Mouse (Mus musculus) forebrain, embryonic 16.5 days (tissue): ENCODE results near the gene Strn4. TPM values are rescaled to one million over a fixed set of nuclear protein-coding genes. Genes with fewer than 3 reads are reported as not detected.

Experiments
- ATAC-seq: fragments of 200-750 bp; cut with Nextera tagmentation; 2 replicates; pipeline ENCODE4 v1.8.0; 2017; ENCODE audit warnings: mild to moderate bottlenecking, moderate library complexity
- H3K27ac ChIP-seq: fragments of 300-500 bp; sonication (generic); 2 replicates; pipeline ENCODE4 v1.5.1; 2014; ENCODE audit warnings: low read length, control low read depth
- H3K27me3 ChIP-seq: fragments of 300-500 bp; sonication (generic); replicated peaks from 2 replicates; pipeline ENCODE4 v1.6.1; 2014; ENCODE audit warnings: low read length; ENCODE audit not compliant: control insufficient read depth, insufficient read depth
- H3K36me3 ChIP-seq: fragments of 300-500 bp; sonication (generic); 2 replicates; pipeline ENCODE4 v1.6.1; 2014; ENCODE audit not compliant: control insufficient read depth, insufficient read depth
- H3K4me1 ChIP-seq: fragments of 300-500 bp; sonication (generic); replicated peaks from 2 replicates; pipeline ENCODE4 v1.6.1; 2014; ENCODE audit warnings: low read length; ENCODE audit not compliant: control insufficient read depth, insufficient read depth
- H3K4me2 ChIP-seq: fragments of 300-500 bp; sonication (generic); 2 replicates; pipeline ENCODE4 v1.6.1; 2014; ENCODE audit warnings: mild to moderate bottlenecking, low read length, control low read depth
- H3K4me3 ChIP-seq: fragments of 300-500 bp; sonication (generic); replicated peaks from 2 replicates; pipeline ENCODE4 v1.5.1; 2014; ENCODE audit warnings: mild to moderate bottlenecking, low read length, control low read depth
- H3K9ac ChIP-seq: fragments of 300-500 bp; sonication (generic); replicated peaks from 2 replicates; pipeline ENCODE4 v1.6.1; 2014; ENCODE audit warnings: low read depth, low read length, control low read depth
- H3K9me3 ChIP-seq: fragments of 300-500 bp; sonication (generic); 2 replicates; pipeline ENCODE4 v1.6.1; 2016; ENCODE audit warnings: low read length; ENCODE audit not compliant: control insufficient read depth
- WGBS: fragments of 180-500 bp; shearing (Covaris S2); extraction: QIAGEN DNeasy Blood & Tissue Kit; methylation state at CpG from one replicate; pipeline ENCODE4 v1.1.7; 2014; 5-methylcytosine and 5-hydroxymethylcytosine counted together
- polyA plus RNA-seq: library from polyadenylated mRNA; unstranded; fragments of >200 nt; fragmentation: Nextera tagmentation; extraction: Ambion mirVana; gene quantifications from 2 replicates; pipeline ENCODE4 v1.2.1, GENCODE M21; 2015

Strn4 gene
- polyA plus RNA-seq = 189 and 204 TPM in 2 replicates

DNA sequence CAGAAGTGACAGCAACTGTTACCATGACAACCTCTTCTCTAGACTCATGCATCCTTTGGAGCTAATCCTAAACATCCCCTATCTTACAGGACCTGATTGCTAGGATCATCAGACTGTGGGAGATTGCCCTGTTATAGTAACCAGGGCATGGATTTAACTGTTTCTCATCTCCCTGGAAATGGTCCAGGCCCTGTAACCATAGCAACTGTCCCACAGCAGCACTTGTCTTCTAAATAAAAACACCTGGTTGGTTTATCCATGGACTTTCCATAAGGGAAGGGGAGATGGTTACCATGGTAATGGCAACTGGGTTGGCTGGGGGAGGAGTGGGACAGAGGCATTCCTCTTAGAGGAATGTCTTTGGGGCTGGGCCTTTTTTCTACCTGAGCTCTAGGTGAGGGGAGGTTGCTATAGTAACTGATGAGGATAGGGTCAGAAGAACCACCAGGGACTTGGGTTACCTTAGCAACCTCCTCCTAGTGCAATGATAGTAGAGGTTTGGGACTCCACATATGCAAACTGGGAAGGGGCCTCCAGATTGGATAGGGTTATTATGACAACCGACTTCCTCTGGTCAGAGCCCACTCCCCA lies at the start of gene Strn4:
Gene Strn4, plus strand, starts transcription at position 539 of the 591 bp plus-strand sequence.
- no peaks in the 10 kb centered on the region for H3K9me3 ChIP-seq
- ATAC-seq = peak; percentile 45

DNA sequence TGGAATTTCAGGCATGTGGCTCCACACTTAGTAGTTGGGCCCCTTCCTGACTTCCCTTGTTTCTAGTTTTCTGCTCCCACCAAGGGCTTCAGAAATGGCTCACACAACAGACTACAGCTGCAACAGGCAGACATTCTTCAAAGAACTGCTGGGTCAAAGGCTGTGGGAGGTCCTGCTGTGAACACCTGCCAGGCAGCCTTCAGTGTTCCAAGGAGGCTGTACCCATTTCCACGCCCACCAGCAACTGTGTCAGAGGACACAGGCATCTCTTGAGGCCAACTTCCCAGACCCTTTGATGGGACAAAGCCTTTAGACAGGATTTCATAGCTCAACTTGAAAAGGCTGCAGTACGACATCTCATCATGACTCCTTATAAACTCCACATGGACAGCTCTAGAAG lies 49.2 kb upstream of the Strn4 start:
- Histone ChIP-seq H3K27me3 (no peaks in the 10 kb centered on the region), H3K4me1 (no peaks in the 10 kb centered on the region), H3K9ac (no peak overlapping the region), H3K27ac (no peak overlapping the region), H3K4me3 (no peak overlapping the region), H3K9me3 (0 out of 2 replicates have a peak, but pooled peaks cover 2% of the 10 kb centered on the region), H3K36me3 (no peaks in the 10 kb centered on the region), H3K4me2 (no peak overlapping the region)
- 24% methylated on average over 2 of the region's 2 CpGs for WGBS
- ATAC-seq = no peak

More for the DNA sequence above, at the start of gene Strn4:
- H3K4me3 ChIP-seq = peak within 1 kb of the TSS; percentile 68
- peak within 1 kb of the TSS; percentile 99 for H3K9ac ChIP-seq
- H3K36me3 ChIP-seq = no peaks in the 10 kb centered on the region
- H3K4me2 ChIP-seq = peak within 1 kb of the TSS; percentile 93
- H3K4me1 ChIP-seq = peaks cover 54% of the 10 kb centered on the region
- peaks cover 6% of the 10 kb centered on the region; the same call in 1 of the 2 replicates for H3K27me3 ChIP-seq
- WGBS = 0% methylated on average over 1 of the region's 1 CpGs
- H3K27ac ChIP-seq = peak within 1 kb of the TSS; percentile 97

DNA sequence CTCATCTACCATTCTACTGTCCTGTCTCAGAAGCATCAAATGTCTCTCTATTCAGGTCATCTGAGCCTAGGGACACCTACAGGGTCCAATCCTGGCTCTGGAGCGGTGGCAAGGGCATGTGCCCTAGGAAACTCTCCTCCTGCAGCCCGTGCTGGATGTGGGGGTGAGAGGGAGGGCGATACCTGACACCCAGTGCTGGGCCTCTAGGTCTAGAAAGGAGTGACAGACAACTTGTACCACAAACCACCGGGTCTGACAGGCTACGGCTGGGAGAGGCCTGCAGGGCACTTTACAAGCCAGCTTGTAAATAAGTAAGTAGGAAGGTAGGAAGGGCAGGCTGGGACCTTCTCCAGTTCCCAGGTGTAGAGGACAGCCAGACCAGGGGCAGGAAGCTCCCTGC lies 39.8 kb upstream of the Strn4 start:
- no peaks in the 10 kb centered on the region for H3K9me3 ChIP-seq
- 60% methylated on average over 5 of the region's 5 CpGs for WGBS
- no peak overlapping the region for H3K4me2 ChIP-seq
- ATAC-seq = no peak
- H3K27ac ChIP-seq = no peak overlapping the region
- peaks cover under 1% of the 10 kb centered on the region; the same call in 1 of the 2 replicates for H3K4me1 ChIP-seq
- H3K4me3 ChIP-seq = no peak overlapping the region
- no peaks in the 10 kb centered on the region for H3K27me3 ChIP-seq
- H3K9ac ChIP-seq = no peak overlapping the region
- H3K36me3 ChIP-seq = no peaks in the 10 kb centered on the region

DNA sequence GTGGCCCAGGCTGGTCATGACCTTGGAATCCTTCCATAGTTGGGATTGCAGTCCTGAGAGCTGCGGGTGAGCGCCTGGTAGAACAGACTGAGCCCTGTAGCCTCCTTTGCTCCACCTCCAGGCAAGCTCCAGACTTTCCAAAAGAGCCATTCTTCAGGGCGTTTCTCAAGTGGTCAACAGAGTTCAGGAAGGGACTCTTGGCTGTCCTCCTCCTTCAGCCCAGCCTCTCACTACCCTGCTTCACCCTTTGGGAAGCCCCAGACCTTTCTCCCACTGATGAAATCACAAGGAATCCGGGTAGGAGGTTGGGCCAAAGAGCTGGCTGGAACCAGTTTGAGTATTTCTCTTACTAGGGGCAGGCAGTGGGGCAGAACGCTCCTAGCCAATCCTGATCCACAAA lies 35.6 kb upstream of the Strn4 start:
- no peak for ATAC-seq
- Histone ChIP-seq H3K4me1 (peaks cover 25% of the 10 kb centered on the region), H3K9ac (no peak overlapping the region), H3K9me3 (no peaks in the 10 kb centered on the region), H3K36me3 (no peaks in the 10 kb centered on the region), H3K27me3 (no peaks in the 10 kb centered on the region), H3K4me2 (no peak overlapping the region), H3K27ac (no peak overlapping the region), H3K4me3 (no peak overlapping the region)
- WGBS = 76% methylated on average over 5 of the region's 5 CpGs

DNA sequence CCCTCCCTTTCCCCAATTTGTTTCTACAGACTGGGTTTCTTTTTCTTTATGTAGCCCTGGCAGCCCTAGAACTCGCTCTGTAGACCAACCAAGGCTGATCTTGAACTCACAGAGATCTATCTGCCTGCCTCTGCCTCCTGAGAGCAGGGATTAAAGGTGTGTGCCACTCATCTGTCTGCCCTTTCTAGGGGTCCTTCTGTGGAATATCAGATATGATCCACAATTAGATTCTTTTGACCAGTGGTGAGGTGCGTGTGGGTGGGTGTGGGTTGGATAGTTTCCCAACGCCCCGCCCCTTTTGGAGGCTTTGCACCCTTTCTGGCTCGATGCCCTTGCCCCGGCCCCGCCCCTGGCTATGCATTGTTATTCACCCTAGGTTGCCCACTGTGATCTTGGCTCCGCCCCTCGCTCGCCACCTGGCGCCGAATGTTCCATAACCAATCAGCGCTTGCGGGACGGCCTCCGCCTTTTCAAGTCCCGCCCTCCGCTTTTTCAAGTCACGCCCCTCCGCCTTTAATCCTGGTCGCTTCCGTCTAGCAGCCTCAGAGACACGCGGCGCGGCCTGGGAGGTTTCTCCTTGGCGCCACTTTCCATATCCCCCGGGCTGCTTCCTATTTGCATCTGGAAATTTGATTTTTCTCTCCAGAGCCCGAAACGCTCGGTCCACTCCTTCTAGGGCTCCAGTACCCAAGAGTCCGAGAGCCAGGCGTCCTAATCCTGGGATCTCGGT lies 34.7 kb upstream of the Strn4 start, which contains the start of gene Slc1a5:
Gene Slc1a5, plus strand, starts transcription at position 516 of the 730 bp plus-strand sequence.
- no peaks in the 10 kb centered on the region for H3K9me3 ChIP-seq
- no peaks in the 10 kb centered on the region for H3K27me3 ChIP-seq
- peak; percentile 86 for ATAC-seq
- H3K27ac ChIP-seq = no peak within 1 kb of the TSS
- H3K4me2 ChIP-seq = peak within 1 kb of the TSS; percentile 96
- H3K4me3 ChIP-seq = peak within 1 kb of the TSS; percentile 56
- 2% methylated on average over 34 of the region's 34 CpGs for WGBS
- no peaks in the 10 kb centered on the region for H3K36me3 ChIP-seq
- H3K9ac ChIP-seq = peak within 1 kb of the TSS; percentile 56
- H3K4me1 ChIP-seq = peaks cover 25% of the 10 kb centered on the region

DNA sequence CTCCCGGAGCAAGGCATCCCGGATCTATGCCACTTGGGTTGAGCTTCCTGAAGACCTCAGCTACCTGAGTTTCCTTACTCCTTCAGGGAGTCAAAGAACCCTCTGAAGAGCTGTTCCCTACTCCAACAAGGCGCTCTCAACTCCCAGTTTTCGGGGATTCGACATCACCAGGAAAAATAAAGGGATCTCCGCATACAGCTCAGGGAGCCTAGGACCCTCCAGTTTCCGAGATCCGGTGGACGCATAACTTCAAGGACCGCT lies 34.2 kb upstream of the Strn4 start:
- Histone ChIP-seq H3K4me1 (peaks cover 25% of the 10 kb centered on the region), H3K27ac (no peak overlapping the region), H3K9me3 (no peaks in the 10 kb centered on the region), H3K9ac (peak overlapping the region; percentile 56), H3K4me2 (peak overlapping the region; percentile 96), H3K4me3 (peak overlapping the region; percentile 56), H3K27me3 (no peaks in the 10 kb centered on the region), H3K36me3 (no peaks in the 10 kb centered on the region)
- ATAC-seq = peak; percentile 24
- WGBS = 0% methylated on average over 10 of the region's 10 CpGs

DNA sequence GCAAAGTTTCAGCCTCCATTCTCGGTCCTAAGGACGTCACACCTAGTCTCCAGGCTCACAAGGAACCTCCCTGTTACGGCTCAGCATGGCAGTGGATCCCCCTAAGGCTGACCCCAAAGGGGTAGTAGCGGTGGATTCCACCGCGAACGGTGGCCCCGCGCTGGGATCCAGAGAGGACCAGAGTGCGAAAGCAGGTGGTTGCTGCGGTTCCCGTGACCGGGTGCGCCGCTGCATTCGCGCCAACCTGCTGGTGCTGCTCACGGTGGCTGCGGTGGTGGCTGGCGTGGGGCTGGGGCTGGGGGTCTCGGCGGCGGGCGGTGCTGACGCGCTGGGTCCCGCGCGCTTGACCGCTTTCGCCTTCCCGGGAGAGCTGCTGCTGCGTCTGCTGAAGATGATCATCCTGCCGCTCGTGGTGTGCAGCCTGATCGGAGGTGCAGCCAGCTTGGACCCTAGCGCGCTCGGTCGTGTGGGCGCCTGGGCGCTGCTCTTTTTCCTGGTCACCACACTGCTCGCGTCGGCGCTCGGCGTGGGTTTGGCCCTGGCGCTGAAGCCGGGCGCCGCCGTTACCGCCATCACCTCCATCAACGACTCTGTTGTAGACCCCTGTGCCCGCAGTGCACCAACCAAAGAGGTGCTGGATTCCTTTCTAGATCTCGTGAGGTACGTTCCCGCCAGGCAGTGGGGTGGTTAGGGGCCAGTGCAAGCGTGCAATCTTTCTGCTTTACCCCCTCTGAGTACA lies 33.7 kb upstream of the Strn4 start:
- Histone ChIP-seq H3K9me3 (no peaks in the 10 kb centered on the region), H3K4me1 (peaks cover 25% of the 10 kb centered on the region), H3K36me3 (no peaks in the 10 kb centered on the region), H3K4me3 (peak overlapping the region; percentile 56), H3K4me2 (peak overlapping the region; percentile 96), H3K27me3 (no peaks in the 10 kb centered on the region), H3K9ac (peak overlapping the region; percentile 56), H3K27ac (no peak overlapping the region)
- ATAC-seq = peak; percentile 32
- WGBS = under 1% methylated on average over 60 of the region's 60 CpGs

DNA sequence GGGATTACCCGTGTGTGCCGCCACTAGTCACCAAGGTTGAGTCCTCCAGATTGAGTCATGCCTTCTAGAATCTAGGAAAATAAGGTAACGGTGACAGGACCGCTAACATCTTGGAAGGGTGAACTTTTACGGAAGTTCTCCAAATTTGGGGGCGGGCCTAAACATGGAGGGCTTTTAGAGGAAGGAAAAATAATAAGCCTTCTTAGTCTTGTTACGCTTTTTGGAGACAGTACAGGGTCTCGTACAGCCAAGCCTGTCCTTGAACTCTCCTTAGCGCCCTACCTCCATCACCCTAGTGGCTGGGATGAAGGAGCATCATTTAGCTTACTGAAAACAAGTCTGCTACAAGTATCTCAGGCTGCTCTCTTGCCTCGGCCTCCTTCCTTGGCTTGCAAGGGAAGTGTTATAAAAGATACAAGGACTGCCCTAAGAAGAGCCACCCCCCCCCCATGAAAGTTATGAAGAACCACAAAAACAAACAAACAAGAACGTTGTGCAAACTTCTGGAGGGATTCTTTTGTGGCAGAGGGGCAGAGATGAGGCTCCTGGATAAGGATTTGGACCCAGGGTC lies 33.0 kb upstream of the Strn4 start:
- no peak for ATAC-seq
- peaks cover 25% of the 10 kb centered on the region for H3K4me1 ChIP-seq
- no peaks in the 10 kb centered on the region for H3K36me3 ChIP-seq
- H3K27ac ChIP-seq = no peak overlapping the region
- no peaks in the 10 kb centered on the region for H3K9me3 ChIP-seq
- 5% methylated on average over 11 of the region's 11 CpGs for WGBS
- H3K27me3 ChIP-seq = no peaks in the 10 kb centered on the region
- peak overlapping the region; percentile 56 for H3K4me3 ChIP-seq
- H3K9ac ChIP-seq = peak overlapping the region; percentile 56
- H3K4me2 ChIP-seq = peak overlapping the region; percentile 96

DNA sequence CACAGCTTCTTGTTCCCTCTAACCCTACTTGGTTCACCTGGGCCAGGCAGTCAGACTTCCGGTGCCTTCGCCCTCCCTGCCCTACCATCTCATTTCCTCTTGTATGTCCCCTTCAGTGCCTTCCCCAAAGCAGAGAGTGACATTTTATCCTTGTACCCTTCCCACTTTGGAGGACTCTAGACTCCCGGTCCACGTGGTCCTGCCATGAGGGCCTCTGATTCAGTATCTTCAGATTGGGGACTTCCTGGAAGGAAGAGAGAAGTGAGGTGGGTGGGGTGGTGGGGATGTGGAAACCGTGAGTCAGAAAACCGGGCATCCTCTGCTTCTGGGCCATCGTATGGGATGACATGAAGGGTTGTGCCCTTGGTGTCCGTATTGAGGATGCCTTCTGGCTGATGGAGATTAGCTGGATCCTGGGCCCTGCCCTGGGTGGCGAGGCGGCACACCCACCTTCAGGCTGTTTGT lies 32.4 kb upstream of the Strn4 start:
- Histone ChIP-seq H3K27me3 (no peaks in the 10 kb centered on the region), H3K9me3 (no peaks in the 10 kb centered on the region), H3K27ac (no peak overlapping the region), H3K4me3 (peak overlapping the region; percentile 56; the same call in 1 of the 2 replicates), H3K9ac (0 out of 2 replicates have a peak overlapping the region, but pooled peaks have one; percentile 6), H3K36me3 (no peaks in the 10 kb centered on the region), H3K4me2 (peak overlapping the region; percentile 96), H3K4me1 (peaks cover 25% of the 10 kb centered on the region)
- WGBS = 22% methylated on average over 10 of the region's 10 CpGs
- no peak for ATAC-seq
